Mouse (Mus musculus): ENCODE results near the gene Kat14.
A peak's percentile ranks its signal among the peaks of the same experiment; 100 is the strongest.

Kat14 gene

GRCm38 (mm10) chr2:144452364-144453008, 83.7 kb downstream of the Kat14 start:
- peak; percentile 7 for DNase-seq (ENCODE audit: low spot score)
